Mouse (Mus musculus) heart, embryonic 12.5 days (tissue): ENCODE data around the gene Iglon5. TPM values are rescaled to one million over a fixed set of nuclear protein-coding genes. Genes with fewer than 3 reads are reported as not detected.

Experiments
- ATAC-seq: fragments of 200-750 bp; cut with Nextera tagmentation; 2 replicates; pipeline ENCODE4 v1.8.0; 2017; ENCODE audit warnings: moderate TSS enrichment, moderate library complexity; ENCODE audit not compliant: insufficient number of reproducible peaks, low FRiP score
- H3K27ac ChIP-seq: fragments of 300-500 bp; sonication (generic); 2 replicates; pipeline ENCODE4 v1.5.1; 2016; ENCODE audit warnings: mild to moderate bottlenecking, moderate library complexity; ENCODE audit not compliant: poor library complexity, severe bottlenecking
- H3K27me3 ChIP-seq: fragments of 300-500 bp; sonication (generic); replicated peaks from 2 replicates; pipeline ENCODE4 v1.6.1; 2016; ENCODE audit warnings: mild to moderate bottlenecking, moderate library complexity
- H3K36me3 ChIP-seq: fragments of 300-500 bp; sonication (generic); 2 replicates; pipeline ENCODE4 v1.6.1; 2016; ENCODE audit warnings: mild to moderate bottlenecking, moderate library complexity
- H3K4me1 ChIP-seq: fragments of 300-500 bp; sonication (generic); replicated peaks from 2 replicates; pipeline ENCODE4 v1.6.1; 2016; ENCODE audit warnings: mild to moderate bottlenecking
- H3K4me2 ChIP-seq: fragments of 300-500 bp; sonication (generic); 2 replicates; pipeline ENCODE4 v1.6.1; 2016; ENCODE audit warnings: mild to moderate bottlenecking, moderate library complexity
- H3K4me3 ChIP-seq: fragments of 300-500 bp; sonication (generic); 2 replicates; pipeline ENCODE4 v1.5.1; 2016; ENCODE audit warnings: mild to moderate bottlenecking
- H3K9ac ChIP-seq: fragments of 300-500 bp; sonication (generic); 2 replicates; pipeline ENCODE4 v1.6.1; 2016; ENCODE audit warnings: mild to moderate bottlenecking, moderate library complexity
- H3K9me3 ChIP-seq: fragments of 300-500 bp; sonication (generic); replicated peaks from 2 replicates; pipeline ENCODE4 v1.6.1; 2016; ENCODE audit warnings: mild to moderate bottlenecking, moderate library complexity
- WGBS: fragments of 180-500 bp; shearing (Covaris S2); methylation state at CpG from one replicate; pipeline ENCODE4 v1.1.7; 2016; 5-methylcytosine and 5-hydroxymethylcytosine counted together
- microRNA-seq: library from miRNA; unstranded; fragments of <30 nt; microRNA quantifications from one replicate; pipeline ENCODE4, GENCODE M21; 2017
- polyA plus RNA-seq: library from polyadenylated mRNA; unstranded; fragments of >200 nt; fragmentation: Nextera tagmentation; extraction: Ambion mirVana; gene quantifications from 2 replicates; pipeline ENCODE4 v1.2.1, GENCODE M21; 2016

Gene Iglon5
- polyA plus RNA-seq, 1 experiment from 2014 or later, result 0.10 TPM

GRCm38 (mm10) chr7:43423991-43424625 is 65.8 kb downstream of the Iglon5 start:
- ATAC-seq, result no peak
- no peaks in the 10 kb centered on the region for H3K4me1 ChIP-seq
- whole genome bisulfite sequencing, result 56% methylated on average over 3 of the region's 3 CpGs
- H3K9me3 ChIP-seq, result no peaks in the 10 kb centered on the region
- H3K27ac ChIP-seq, result no peak overlapping the region
- no peak overlapping the region for H3K4me2 ChIP-seq
- H3K9ac ChIP-seq, result no peak overlapping the region
- H3K4me3 ChIP-seq, result no peak overlapping the region
- H3K36me3 ChIP-seq, result no peaks in the 10 kb centered on the region
- H3K27me3 ChIP-seq, result no peaks in the 10 kb centered on the region

- peak; percentile 89 for ATAC-seq
- Histone ChIP-seq H3K4me3 (no peak overlapping the region), H3K36me3 (no peaks in the 10 kb centered on the region), H3K4me2 (peak overlapping the region; percentile 34), H3K9ac (no peak overlapping the region), H3K9me3 (0 out of 2 replicates have a peak, but pooled peaks cover under 1% of the 10 kb centered on the region), H3K4me1 (no peaks in the 10 kb centered on the region), H3K27me3 (no peaks in the 10 kb centered on the region), H3K27ac (no peak overlapping the region)
- 9% methylated on average over 11 of the region's 11 CpGs for WGBS
Observed at GRCm38 (mm10) chr7:43422995-43423617, 66.8 kb downstream of the Iglon5 start.

Small RNA genes lying within 50 kb of the gene (microRNA-seq; reads per million reads assigned to microRNA genes)
- gene Mir7051, result 2.6 reads per million, percentile 3 among the genes with 10 or more reads in this experiment

Other genes starting within 250 kb of the Iglon5 start
- gene Zfp715, start 176.8 kb downstream of the Iglon5 start, polyA plus RNA-seq, result 10.6 and 11.3 TPM in 2 replicates
- gene Siglecf, start 138.7 kb downstream of the Iglon5 start, polyA plus RNA-seq, result 0.08 and 0.18 TPM in 2 replicates
- gene Siglecg, start 81.9 kb downstream of the Iglon5 start, polyA plus RNA-seq, result not detected in 2 replicates
- 0.22 TPM in 1 of 2 replicates, not detected in the other for gene Lim2, start 62.4 kb downstream of the Iglon5 start, polyA plus RNA-seq
- 0.27 TPM in 1 of 2 replicates, not detected in the other for gene Nkg7, start 53.0 kb downstream of the Iglon5 start, polyA plus RNA-seq
- gene Cldnd2, start 49.3 kb downstream of the Iglon5 start, polyA plus RNA-seq, result not detected in 2 replicates
- 460 and 473 TPM in 2 replicates for gene Etfb, start 46.0 kb downstream of the Iglon5 start, polyA plus RNA-seq
- 0.46 TPM in 1 of 2 replicates, not detected in the other for gene Gm45233, start 45.9 kb downstream of the Iglon5 start, polyA plus RNA-seq
- gene Vsig10l, start 26.9 kb downstream of the Iglon5 start, polyA plus RNA-seq, result 2.1 and 2.4 TPM in 2 replicates
- not detected in 2 replicates for gene 4931406B18Rik, start 15.9 kb upstream of the Iglon5 start, polyA plus RNA-seq
- 0.30 and 0.52 TPM in 2 replicates for gene Cd33, start 54.4 kb upstream of the Iglon5 start, polyA plus RNA-seq
- 1.5 TPM in 2 replicates for gene Zfp658, start 72.2 kb upstream of the Iglon5 start, polyA plus RNA-seq
- gene Zfp719, start 89.5 kb upstream of the Iglon5 start, polyA plus RNA-seq, result 8.5 and 8.6 TPM in 2 replicates
- not detected in 2 replicates for gene Zfp819, start 117.1 kb upstream of the Iglon5 start, polyA plus RNA-seq
- not detected in 2 replicates for gene Ceacam18, start 144.6 kb upstream of the Iglon5 start, polyA plus RNA-seq
- 0.19 and 0.27 TPM in 2 replicates for gene Siglece, start 170.1 kb upstream of the Iglon5 start, polyA plus RNA-seq
- gene Ctu1, start 181.9 kb upstream of the Iglon5 start, polyA plus RNA-seq, result 7.0 TPM in 2 replicates
- not detected in 2 replicates for gene Klk14, start 200.3 kb upstream of the Iglon5 start, polyA plus RNA-seq
- gene Klk13, start 222.5 kb upstream of the Iglon5 start, polyA plus RNA-seq, result 0.13 and 0.24 TPM in 2 replicates